Mouse (Mus musculus) forebrain, embryonic 12.5 days (tissue): ENCODE data around the gene Ddx19a. TPM values are rescaled to one million over a fixed set of nuclear protein-coding genes. Genes with fewer than 3 reads are reported as not detected.
"Not testable (repeated sequence)": the region's sequence is repeated elsewhere in the genome, so short reads cannot be mapped to it uniquely, and the experiment has no call there.

Source experiments
- ATAC-seq: fragments of 200-750 bp; cut with Nextera tagmentation; 2 replicates; pipeline ENCODE4 v1.8.0; 2017; ENCODE audit warnings: moderate TSS enrichment; ENCODE audit not compliant: low FRiP score
- H3K27ac ChIP-seq: fragments of 300-500 bp; sonication (generic); 2 replicates; pipeline ENCODE4 v1.5.1; 2016; ENCODE audit warnings: mild to moderate bottlenecking
- H3K27me3 ChIP-seq: fragments of 300-500 bp; sonication (generic); 2 replicates; pipeline ENCODE4 v1.6.1; 2016; ENCODE audit warnings: mild to moderate bottlenecking
- H3K36me3 ChIP-seq: fragments of 300-500 bp; sonication (generic); replicated peaks from 2 replicates; pipeline ENCODE4 v1.6.1; 2016; ENCODE audit warnings: mild to moderate bottlenecking
- H3K4me1 ChIP-seq: fragments of 300-500 bp; sonication (generic); 2 replicates; pipeline ENCODE4 v1.6.1; 2016
- H3K4me2 ChIP-seq: fragments of 300-500 bp; sonication (generic); 2 replicates; pipeline ENCODE4 v1.6.1; 2016; ENCODE audit warnings: mild to moderate bottlenecking, moderate library complexity
- H3K4me3 ChIP-seq: fragments of 300-500 bp; sonication (generic); replicated peaks from 2 replicates; pipeline ENCODE4 v1.5.1; 2016; ENCODE audit warnings: mild to moderate bottlenecking
- H3K9ac ChIP-seq: fragments of 300-500 bp; sonication (generic); 2 replicates; pipeline ENCODE4 v1.6.1; 2016; ENCODE audit warnings: mild to moderate bottlenecking
- H3K9me3 ChIP-seq: fragments of 300-500 bp; sonication (generic); 2 replicates; pipeline ENCODE4 v1.6.1; 2016
- WGBS: fragments of 180-500 bp; shearing (Covaris S2); methylation state at CpG from one replicate; pipeline ENCODE4 v1.1.7; 2016; 5-methylcytosine and 5-hydroxymethylcytosine counted together
- polyA plus RNA-seq: library from polyadenylated mRNA; unstranded; fragments of >200 nt; fragmentation: Nextera tagmentation; extraction: Ambion mirVana; gene quantifications from 2 replicates; pipeline ENCODE4 v1.2.1, GENCODE M21; 2016

Ddx19a gene
- polyA plus RNA-seq, 1 experiment from 2014 or later = 18.8 TPM

GRCm38 (mm10) chr8:110944276-110944876, 53.2 kb downstream of the Ddx19a start:
- ATAC-seq = no peak
- Histone ChIP-seq H3K4me3 (no peak overlapping the region), H3K27me3 (no peaks in the 10 kb centered on the region), H3K4me2 (no peak overlapping the region), H3K4me1 (peaks cover 4% of the 10 kb centered on the region; the same call in 1 of the 2 replicates), H3K9ac (no peak overlapping the region), H3K27ac (no peak overlapping the region), H3K36me3 (no peaks in the 10 kb centered on the region), H3K9me3 (no peaks in the 10 kb centered on the region)
- 88% methylated on average over 7 of the region's 7 CpGs for WGBS

DNA sequence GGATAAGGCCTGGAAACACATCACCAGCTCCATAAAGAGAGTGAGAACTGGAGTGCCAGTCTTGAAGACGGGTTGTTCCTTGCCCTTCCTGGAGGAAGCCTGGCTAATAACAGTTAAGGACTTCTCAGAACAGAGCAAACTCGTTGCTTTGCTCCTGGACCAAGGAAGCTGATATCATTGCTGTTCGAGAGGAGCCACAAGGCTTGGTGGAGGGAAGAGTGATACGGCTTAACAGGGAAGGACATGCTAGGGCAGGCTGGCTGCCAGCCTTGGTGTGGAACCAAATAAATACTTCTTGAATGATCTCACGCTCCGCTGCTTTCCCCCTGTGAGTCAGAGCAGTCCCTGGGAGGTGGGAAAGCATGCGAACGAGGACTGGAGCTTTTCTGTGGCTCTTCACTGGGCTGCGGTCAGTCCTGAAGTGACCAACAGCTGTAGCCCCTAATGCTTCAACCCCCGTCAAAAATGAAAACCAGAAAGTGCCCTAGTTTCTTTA, 56.1 kb downstream of the Ddx19a start:
- Histone ChIP-seq H3K27me3 (no peaks in the 10 kb centered on the region), H3K36me3 (no peaks in the 10 kb centered on the region), H3K27ac (no peak overlapping the region), H3K4me3 (no peak overlapping the region), H3K9me3 (no peaks in the 10 kb centered on the region), H3K4me2 (no peak overlapping the region), H3K9ac (no peak overlapping the region), H3K4me1 (peaks cover 4% of the 10 kb centered on the region; the same call in 1 of the 2 replicates)
- ATAC-seq = no peak
- WGBS = 59% methylated on average over 10 of the region's 10 CpGs

- Histone ChIP-seq H3K27me3 (no peaks in the 10 kb centered on the region), H3K36me3 (no peaks in the 10 kb centered on the region), H3K4me2 (no peak overlapping the region), H3K9ac (no peak overlapping the region), H3K9me3 (no peaks in the 10 kb centered on the region), H3K27ac (no peak overlapping the region), H3K4me1 (peaks cover 4% of the 10 kb centered on the region; the same call in 1 of the 2 replicates), H3K4me3 (no peak overlapping the region)
- WGBS = 92% methylated on average over 15 of the region's 15 CpGs
- ATAC-seq = no peak
Observed at GRCm38 (mm10) chr8:110940682-110941452, 56.7 kb downstream of the Ddx19a start.

DNA sequence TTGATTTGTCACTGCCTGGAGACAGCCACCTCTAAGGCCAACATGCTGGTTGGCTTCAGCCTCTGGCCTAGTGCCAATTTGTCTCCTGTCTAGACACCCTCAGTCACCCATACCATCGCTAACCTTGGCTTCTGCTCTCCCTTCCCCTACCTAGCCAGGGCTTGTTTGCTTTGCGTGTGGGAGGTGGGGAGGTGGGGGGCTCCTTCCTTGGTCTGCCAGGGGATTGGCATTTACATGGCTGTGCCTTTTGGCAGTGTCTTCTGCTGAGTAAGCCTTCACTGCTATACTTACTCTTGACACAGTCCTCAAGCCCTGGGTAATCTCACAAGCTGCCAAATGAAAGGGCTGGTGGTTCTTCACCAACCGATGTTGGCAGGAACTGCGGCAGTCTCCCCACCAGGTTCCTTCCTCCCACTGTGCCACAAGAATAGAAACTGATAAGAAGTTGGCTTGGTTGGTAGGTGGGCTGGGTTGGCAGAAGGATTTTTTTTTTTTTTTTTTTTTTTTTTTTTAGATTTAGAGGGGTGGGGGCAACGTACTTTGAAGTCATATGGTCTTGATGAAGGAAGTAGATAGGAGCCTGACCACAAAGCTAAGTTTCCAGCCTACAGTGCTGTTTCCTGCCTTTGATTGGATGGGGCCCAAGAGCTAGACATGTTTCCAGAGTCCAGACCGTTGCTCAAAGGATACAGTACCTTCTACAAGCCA, 58.6 kb downstream of the Ddx19a start:
- 89% methylated on average over 6 of the region's 6 CpGs for WGBS
- H3K27ac ChIP-seq = no peak overlapping the region
- no peak overlapping the region for H3K9ac ChIP-seq
- H3K4me2 ChIP-seq = no peak overlapping the region
- no peaks in the 10 kb centered on the region for H3K36me3 ChIP-seq
- no peaks in the 10 kb centered on the region for H3K27me3 ChIP-seq
- peaks cover 4% of the 10 kb centered on the region; the same call in 1 of the 2 replicates for H3K4me1 ChIP-seq
- no peak overlapping the region for H3K4me3 ChIP-seq
- no peak for ATAC-seq
- no peaks in the 10 kb centered on the region for H3K9me3 ChIP-seq

DNA sequence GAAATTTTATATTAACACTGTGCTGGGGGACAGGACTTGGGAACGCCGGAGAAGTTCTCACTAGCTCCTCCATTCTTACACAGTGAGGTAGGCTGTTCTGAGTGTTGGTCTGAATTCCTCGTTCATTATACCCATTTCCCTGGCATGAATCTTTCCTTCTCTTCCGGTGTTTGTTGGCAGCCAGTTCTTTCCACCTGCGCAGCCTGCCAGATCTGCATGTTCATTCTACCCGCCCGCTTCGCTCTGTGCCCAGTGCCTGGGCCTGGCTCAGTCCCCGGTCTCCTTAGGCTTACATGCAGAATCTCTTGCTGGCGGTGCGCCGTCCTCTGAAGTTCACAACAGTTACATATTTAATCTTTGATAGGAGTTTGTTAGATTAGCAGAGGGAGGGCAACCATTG, 61.4 kb downstream of the Ddx19a start:
- 95% methylated on average over 12 of the region's 12 CpGs for WGBS

GRCm38 (mm10) chr8:110933272-110933671, 64.3 kb downstream of the Ddx19a start:
- no peak overlapping the region for H3K4me3 ChIP-seq
- no peak overlapping the region for H3K27ac ChIP-seq
- 0 out of 2 replicates have a peak, but pooled peaks cover 4% of the 10 kb centered on the region for H3K36me3 ChIP-seq
- 95% methylated on average over 2 of the region's 2 CpGs for WGBS
- no peaks in the 10 kb centered on the region for H3K27me3 ChIP-seq
- ATAC-seq = no peak
- H3K9me3 ChIP-seq = no peaks in the 10 kb centered on the region
- no peak overlapping the region for H3K4me2 ChIP-seq
- H3K4me1 ChIP-seq = no peaks in the 10 kb centered on the region; the same call in 1 of the 2 replicates
- no peak overlapping the region for H3K9ac ChIP-seq

More for the DNA sequence above, 61.4 kb downstream of the Ddx19a start:
- Histone ChIP-seq H3K4me2 (no peak overlapping the region), H3K27me3 (no peaks in the 10 kb centered on the region), H3K9ac (no peak overlapping the region), H3K9me3 (no peaks in the 10 kb centered on the region), H3K36me3 (0 out of 2 replicates have a peak, but pooled peaks cover 4% of the 10 kb centered on the region), H3K27ac (no peak overlapping the region), H3K4me1 (no peaks in the 10 kb centered on the region), H3K4me3 (no peak overlapping the region)
- ATAC-seq = no peak

- Histone ChIP-seq H3K4me3 (no peak overlapping the region), H3K9me3 (no peaks in the 10 kb centered on the region), H3K27ac (no peak overlapping the region), H3K4me1 (no peaks in the 10 kb centered on the region; the same call in 1 of the 2 replicates), H3K27me3 (no peaks in the 10 kb centered on the region), H3K9ac (no peak overlapping the region), H3K36me3 (0 out of 2 replicates have a peak, but pooled peaks cover 4% of the 10 kb centered on the region), H3K4me2 (no peak overlapping the region)
- WGBS = 86% methylated on average over 3 of the region's 3 CpGs
- ATAC-seq = no peak
Observed at GRCm38 (mm10) chr8:110932444-110932843, 65.2 kb downstream of the Ddx19a start.

GRCm38 (mm10) chr8:110931176-110931939, 66.2 kb downstream of the Ddx19a start:
- Histone ChIP-seq H3K9me3 (no peaks in the 10 kb centered on the region), H3K9ac (no peak overlapping the region), H3K4me1 (peaks cover 5% of the 10 kb centered on the region; the same call in 1 of the 2 replicates), H3K27me3 (no peaks in the 10 kb centered on the region), H3K4me3 (no peak overlapping the region), H3K36me3 (0 out of 2 replicates have a peak, but pooled peaks cover 4% of the 10 kb centered on the region), H3K4me2 (no peak overlapping the region), H3K27ac (no peak overlapping the region)
- WGBS = 83% methylated on average over 12 of the region's 12 CpGs
- no peak for ATAC-seq

DNA sequence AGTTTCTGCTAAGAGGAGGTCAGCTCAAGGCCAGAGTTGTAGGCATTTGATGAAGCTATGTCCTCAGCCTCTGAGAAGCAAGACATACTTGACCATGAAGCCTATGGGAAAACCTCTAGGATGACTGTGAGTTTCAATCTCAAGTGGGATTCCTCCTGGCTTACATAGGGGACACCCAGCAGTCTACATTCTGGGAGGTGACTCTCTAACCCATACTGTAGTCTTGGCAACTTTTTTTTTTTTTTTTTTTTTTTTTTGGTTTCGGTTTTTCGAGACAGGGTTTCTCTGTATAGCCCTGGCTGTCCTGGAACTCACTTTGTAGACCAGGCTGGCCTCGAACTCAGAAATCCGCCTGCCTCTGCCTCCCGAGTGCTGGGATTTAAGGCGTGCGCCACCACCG, 67.9 kb downstream of the Ddx19a start:
- not testable (repeated sequence) for ATAC-seq, H3K4me1 ChIP-seq, H3K4me3 ChIP-seq, H3K27ac ChIP-seq, H3K27me3 ChIP-seq, H3K4me2 ChIP-seq, H3K9ac ChIP-seq, H3K9me3 ChIP-seq, H3K36me3 ChIP-seq
- WGBS = 91% methylated on average over 8 of the region's 8 CpGs

DNA sequence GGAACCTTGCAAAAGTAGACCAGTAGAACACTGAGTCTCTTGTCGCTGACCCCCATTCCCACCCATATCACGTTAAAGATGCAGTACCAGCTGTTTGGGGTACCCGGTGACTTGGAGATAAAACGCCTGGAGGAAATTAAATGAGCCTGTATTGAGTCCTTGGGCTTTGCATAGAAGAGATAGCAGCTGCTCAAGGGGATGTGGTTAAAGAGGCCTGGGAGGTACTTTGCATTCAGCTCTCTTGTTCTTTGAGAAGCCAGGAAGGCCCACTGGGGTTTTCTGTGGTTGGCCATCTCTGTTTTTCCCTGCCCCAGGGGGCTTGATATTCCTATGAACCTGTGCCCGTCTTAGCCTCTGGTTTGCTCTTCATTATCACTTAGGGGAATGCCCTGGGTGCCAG, 68.5 kb downstream of the Ddx19a start:
- no peak for ATAC-seq
- H3K27ac ChIP-seq = no peak overlapping the region
- H3K27me3 ChIP-seq = no peaks in the 10 kb centered on the region
- WGBS = 67% methylated on average over 5 of the region's 5 CpGs
- H3K36me3 ChIP-seq = 0 out of 2 replicates have a peak, but pooled peaks cover 4% of the 10 kb centered on the region
- peaks cover 5% of the 10 kb centered on the region; the same call in 1 of the 2 replicates for H3K4me1 ChIP-seq
- no peak overlapping the region for H3K4me2 ChIP-seq
- no peaks in the 10 kb centered on the region for H3K9me3 ChIP-seq
- H3K9ac ChIP-seq = no peak overlapping the region
- H3K4me3 ChIP-seq = no peak overlapping the region

DNA sequence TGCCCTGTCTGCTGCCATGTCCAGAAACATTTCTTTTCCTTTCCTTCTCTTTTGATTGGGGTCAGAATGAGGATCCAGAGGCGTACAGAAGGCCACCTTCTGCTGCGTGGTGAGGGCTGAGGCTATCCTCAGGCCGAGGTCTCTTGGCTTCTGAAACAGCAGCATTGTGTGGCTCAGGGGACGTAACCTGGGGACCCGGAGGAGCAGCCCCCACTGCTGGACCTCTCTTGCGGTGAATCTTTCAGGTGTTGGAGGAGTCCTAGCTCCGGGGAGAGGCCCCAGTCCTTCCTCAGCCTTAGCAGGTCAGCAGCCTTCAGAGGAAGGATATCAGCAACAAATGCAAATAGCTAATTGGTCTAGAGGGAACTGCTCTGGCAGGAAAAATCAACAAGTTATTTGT, 69.2 kb downstream of the Ddx19a start:
- Histone ChIP-seq H3K27me3 (no peaks in the 10 kb centered on the region), H3K27ac (no peak overlapping the region), H3K36me3 (0 out of 2 replicates have a peak, but pooled peaks cover 4% of the 10 kb centered on the region), H3K4me1 (peaks cover 5% of the 10 kb centered on the region; the same call in 1 of the 2 replicates), H3K4me2 (no peak overlapping the region), H3K4me3 (no peak overlapping the region), H3K9ac (no peak overlapping the region), H3K9me3 (no peaks in the 10 kb centered on the region)
- 89% methylated on average over 7 of the region's 7 CpGs for WGBS
- ATAC-seq = no peak
